Mouse (Mus musculus): ENCODE measurements around the gene Pank4. TPM values are rescaled to one million over a fixed set of nuclear protein-coding genes. Genes with fewer than 3 reads are reported as not detected.

The Pank4 gene
- polyA plus RNA-seq, 1 experiment from 2014 or later: 42.1 TPM

DNA sequence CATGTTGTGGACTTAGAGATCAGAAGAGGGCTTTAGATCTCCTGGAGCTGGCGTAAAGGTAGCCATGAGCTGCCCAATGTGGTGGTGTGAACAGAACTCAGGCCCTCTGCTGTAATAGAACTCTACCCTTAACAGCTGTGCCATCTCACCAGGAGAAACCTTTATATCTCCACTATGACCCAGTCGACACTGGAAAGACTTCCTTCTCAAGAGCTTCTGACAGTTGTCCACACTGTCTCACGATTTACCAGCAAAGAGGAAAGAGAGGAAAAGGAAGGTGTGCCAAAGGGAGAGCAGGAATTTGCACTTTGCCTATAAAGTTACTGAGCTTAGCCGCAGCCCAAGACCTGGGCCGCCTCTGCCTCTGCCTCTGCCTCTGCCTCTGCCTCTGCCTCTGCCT lies 22.1 kb upstream of the Pank4 start:
- no peaks in the 10 kb centered on the region for H3K36me3 ChIP-seq (ENCODE audit: control insufficient read depth, insufficient read depth, low read length)
- no peaks in the 10 kb centered on the region for H3K27me3 ChIP-seq (ENCODE audit: control insufficient read depth, insufficient read depth, low read depth, low read length)
- ATAC-seq: no peak
- no peak overlapping the region for H3K4me2 ChIP-seq (ENCODE audit: low read length)
- H3K9me3 ChIP-seq (replicated peaks; ENCODE audit: control insufficient read depth, low read length, poor library complexity, severe bottlenecking): no peaks in the 10 kb centered on the region
- H3K27ac ChIP-seq (ENCODE audit: low read length): no peak overlapping the region
- H3K4me1 ChIP-seq (ENCODE audit: control insufficient read depth, insufficient read depth, low read length): peaks cover 12% of the 10 kb centered on the region
- H3K9ac ChIP-seq (ENCODE audit: low read depth, low read length): no peak overlapping the region
- 97% methylated on average over 4 of the region's 5 CpGs for WGBS
- no peak overlapping the region for H3K4me3 ChIP-seq (ENCODE audit: low read depth, low read length)

GRCm38 (mm10) chr4:154942632-154943322 lies 21.1 kb upstream of the Pank4 start:
- 90% methylated on average over 10 of the region's 10 CpGs for WGBS
- ATAC-seq: no peak
- Histone ChIP-seq H3K9me3 (replicated peaks; ENCODE audit: control insufficient read depth, low read length, poor library complexity, severe bottlenecking) (no peaks in the 10 kb centered on the region), H3K36me3 (ENCODE audit: control insufficient read depth, insufficient read depth, low read length) (no peaks in the 10 kb centered on the region), H3K27ac (ENCODE audit: low read length) (no peak overlapping the region), H3K9ac (ENCODE audit: low read depth, low read length) (no peak overlapping the region), H3K27me3 (ENCODE audit: control insufficient read depth, insufficient read depth, low read depth, low read length) (no peaks in the 10 kb centered on the region), H3K4me1 (ENCODE audit: control insufficient read depth, insufficient read depth, low read length) (peaks cover 12% of the 10 kb centered on the region), H3K4me2 (ENCODE audit: low read length) (no peak overlapping the region), H3K4me3 (ENCODE audit: low read depth, low read length) (no peak overlapping the region)

DNA sequence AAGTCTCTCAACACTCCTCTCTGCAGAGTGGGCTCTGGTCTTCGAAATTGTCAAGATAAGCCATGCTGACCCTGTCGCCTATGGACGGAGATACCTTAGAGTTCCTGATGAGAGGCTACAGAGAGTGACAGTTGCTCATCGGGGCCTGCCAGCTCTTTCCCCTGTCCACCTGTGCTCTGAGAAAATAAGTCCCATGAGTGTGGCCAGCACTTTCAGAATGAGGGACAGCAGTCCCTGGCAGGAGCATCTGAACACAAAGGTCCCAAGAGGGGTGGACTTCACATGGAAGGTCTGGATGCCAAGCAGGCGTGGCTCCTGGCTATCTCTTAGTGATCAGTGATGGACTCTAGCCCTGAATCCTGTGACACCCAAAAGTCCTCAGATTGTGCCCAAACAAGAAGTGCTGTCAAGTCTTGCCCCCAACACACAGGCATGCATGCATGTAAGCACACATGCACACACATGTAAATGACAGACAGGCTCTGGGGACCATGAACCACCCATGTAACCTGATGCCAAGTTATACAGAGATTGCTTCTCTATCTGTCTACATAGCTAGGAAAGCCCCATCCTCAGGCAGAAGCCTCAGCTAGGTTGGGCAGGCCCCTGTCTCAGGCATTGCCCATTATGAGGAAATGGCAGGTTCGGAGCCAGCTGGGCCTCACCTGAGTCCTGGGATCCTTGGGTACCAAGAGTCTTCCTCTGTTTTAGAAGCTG lies 20.4 kb upstream of the Pank4 start:
- H3K4me1 ChIP-seq (ENCODE audit: control insufficient read depth, insufficient read depth, low read length): peaks cover 12% of the 10 kb centered on the region
- no peak overlapping the region for H3K4me2 ChIP-seq (ENCODE audit: low read length)
- H3K4me3 ChIP-seq (ENCODE audit: low read depth, low read length): no peak overlapping the region
- no peaks in the 10 kb centered on the region for H3K9me3 ChIP-seq (replicated peaks; ENCODE audit: control insufficient read depth, low read length, poor library complexity, severe bottlenecking)
- no peak overlapping the region for H3K9ac ChIP-seq (ENCODE audit: low read depth, low read length)
- no peaks in the 10 kb centered on the region for H3K36me3 ChIP-seq (ENCODE audit: control insufficient read depth, insufficient read depth, low read length)
- ATAC-seq: no peak
- no peak overlapping the region for H3K27ac ChIP-seq (ENCODE audit: low read length)
- no peaks in the 10 kb centered on the region for H3K27me3 ChIP-seq (ENCODE audit: control insufficient read depth, insufficient read depth, low read depth, low read length)
- 88% methylated on average over 6 of the region's 6 CpGs for WGBS

- Histone ChIP-seq H3K9ac (ENCODE audit: low read depth, low read length) (no peak overlapping the region), H3K4me1 (ENCODE audit: control insufficient read depth, insufficient read depth, low read length) (peaks cover 12% of the 10 kb centered on the region), H3K4me3 (ENCODE audit: low read depth, low read length) (no peak overlapping the region), H3K27me3 (ENCODE audit: control insufficient read depth, insufficient read depth, low read depth, low read length) (no peaks in the 10 kb centered on the region), H3K9me3 (replicated peaks; ENCODE audit: control insufficient read depth, low read length, poor library complexity, severe bottlenecking) (no peaks in the 10 kb centered on the region), H3K4me2 (ENCODE audit: low read length) (no peak overlapping the region), H3K36me3 (ENCODE audit: control insufficient read depth, insufficient read depth, low read length) (no peaks in the 10 kb centered on the region), H3K27ac (ENCODE audit: low read length) (no peak overlapping the region)
- 16% methylated on average over 2 of the region's 2 CpGs for WGBS
- ATAC-seq: peak; percentile 62; the same call in 1 of the 2 replicates
Measured at GRCm38 (mm10) chr4:154944121-154944590, 19.8 kb upstream of the Pank4 start.

DNA sequence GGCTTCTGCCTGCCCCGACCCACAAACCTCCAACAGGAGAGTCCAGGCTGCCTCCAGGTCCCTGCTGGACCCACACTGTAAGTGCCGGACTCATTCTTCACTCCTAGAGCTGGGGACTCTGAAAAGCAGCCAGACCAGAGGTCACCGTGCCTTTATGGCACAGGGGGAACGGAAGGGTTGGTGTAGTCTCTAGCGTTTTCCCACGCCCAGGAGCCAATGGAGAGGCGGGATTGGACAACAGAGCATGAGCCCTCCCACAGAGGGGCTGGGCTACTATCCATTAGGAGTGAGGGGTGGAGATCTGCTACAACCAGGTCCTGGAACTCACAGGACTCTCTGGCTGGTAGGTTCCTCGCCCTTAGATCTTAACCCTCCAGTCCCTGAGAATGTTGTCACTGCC lies 17.6 kb upstream of the Pank4 start:
- Histone ChIP-seq H3K36me3 (ENCODE audit: control insufficient read depth, insufficient read depth, low read length) (no peaks in the 10 kb centered on the region), H3K27me3 (ENCODE audit: control insufficient read depth, insufficient read depth, low read depth, low read length) (no peaks in the 10 kb centered on the region), H3K27ac (ENCODE audit: low read length) (peak overlapping the region; percentile 74), H3K9ac (ENCODE audit: low read depth, low read length) (peak overlapping the region; percentile 60), H3K9me3 (replicated peaks; ENCODE audit: control insufficient read depth, low read length, poor library complexity, severe bottlenecking) (no peaks in the 10 kb centered on the region), H3K4me2 (ENCODE audit: low read length) (peak overlapping the region; percentile 64), H3K4me1 (ENCODE audit: control insufficient read depth, insufficient read depth, low read length) (peaks cover 12% of the 10 kb centered on the region), H3K4me3 (ENCODE audit: low read depth, low read length) (peak overlapping the region; percentile 35)
- peak; percentile 83 for ATAC-seq
- WGBS: under 1% methylated on average over 8 of the region's 8 CpGs

- no peak overlapping the region for H3K4me2 ChIP-seq (ENCODE audit: low read length)
- WGBS: 35% methylated on average over 14 of the region's 14 CpGs
Measured at GRCm38 (mm10) chr4:154948066-154948939, 15.6 kb upstream of the Pank4 start.

DNA sequence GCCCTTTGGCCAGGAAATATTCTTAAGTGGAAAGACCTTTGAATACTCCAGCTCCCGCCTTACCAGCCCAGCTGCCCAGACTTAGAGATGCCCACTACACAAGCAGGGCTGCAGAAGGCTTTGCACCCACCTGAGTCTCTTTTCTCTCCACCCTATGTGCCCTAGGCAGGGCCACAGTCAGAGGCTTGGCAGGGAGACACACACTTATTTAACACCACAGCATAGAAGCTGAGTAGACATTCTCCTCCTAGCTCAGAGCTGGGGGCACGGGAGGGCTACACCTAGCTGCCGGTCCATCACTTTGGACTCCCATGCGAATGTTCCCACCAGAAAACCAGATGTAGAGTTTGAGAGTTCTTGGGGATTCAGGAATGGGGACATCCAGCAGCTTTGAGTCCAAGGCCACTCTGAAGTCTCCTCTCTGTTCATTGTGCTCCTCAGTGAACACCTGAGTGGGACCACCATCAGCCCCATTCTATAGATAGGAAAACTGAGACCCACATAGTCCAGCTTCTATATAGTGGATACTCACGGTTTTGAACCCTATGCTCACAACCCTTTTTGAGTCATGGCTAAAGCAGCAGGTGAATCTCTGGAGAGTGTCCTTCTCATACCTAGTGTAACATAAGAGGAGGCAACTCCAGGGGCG lies 14.9 kb upstream of the Pank4 start:
- Histone ChIP-seq H3K9ac (ENCODE audit: low read depth, low read length) (no peak overlapping the region), H3K27ac (ENCODE audit: low read length) (peak overlapping the region; percentile 76), H3K27me3 (ENCODE audit: control insufficient read depth, insufficient read depth, low read depth, low read length) (no peaks in the 10 kb centered on the region; the same call in 1 of the 2 replicates), H3K4me3 (ENCODE audit: low read depth, low read length) (0 out of 2 replicates have a peak overlapping the region, but pooled peaks have one; percentile 7), H3K9me3 (replicated peaks; ENCODE audit: control insufficient read depth, low read length, poor library complexity, severe bottlenecking) (no peaks in the 10 kb centered on the region), H3K4me1 (ENCODE audit: control insufficient read depth, insufficient read depth, low read length) (peaks cover 14% of the 10 kb centered on the region), H3K36me3 (ENCODE audit: control insufficient read depth, insufficient read depth, low read length) (no peaks in the 10 kb centered on the region), H3K4me2 (ENCODE audit: low read length) (0 out of 2 replicates have a peak overlapping the region, but pooled peaks have one; percentile 13)
- 33% methylated on average over 6 of the region's 6 CpGs for WGBS
- no peak for ATAC-seq

More at GRCm38 (mm10) chr4:154948066-154948939, 15.6 kb upstream of the Pank4 start:
- H3K4me1 ChIP-seq (ENCODE audit: control insufficient read depth, insufficient read depth, low read length): peaks cover 14% of the 10 kb centered on the region
- ATAC-seq: peak; percentile 69
- no peak overlapping the region for H3K9ac ChIP-seq (ENCODE audit: low read depth, low read length)
- H3K27me3 ChIP-seq (ENCODE audit: control insufficient read depth, insufficient read depth, low read depth, low read length): no peaks in the 10 kb centered on the region; the same call in 1 of the 2 replicates
- peak overlapping the region; percentile 76 for H3K27ac ChIP-seq (ENCODE audit: low read length)
- H3K36me3 ChIP-seq (ENCODE audit: control insufficient read depth, insufficient read depth, low read length): no peaks in the 10 kb centered on the region
- no peak overlapping the region for H3K4me3 ChIP-seq (ENCODE audit: low read depth, low read length)
- H3K9me3 ChIP-seq (replicated peaks; ENCODE audit: control insufficient read depth, low read length, poor library complexity, severe bottlenecking): no peaks in the 10 kb centered on the region

- Histone ChIP-seq H3K4me3 (ENCODE audit: low read depth, low read length) (0 out of 2 replicates have a peak overlapping the region, but pooled peaks have one; percentile 7), H3K9me3 (replicated peaks; ENCODE audit: control insufficient read depth, low read length, poor library complexity, severe bottlenecking) (no peaks in the 10 kb centered on the region)
Measured at GRCm38 (mm10) chr4:154949589-154949982, 14.3 kb upstream of the Pank4 start.

More at GRCm38 (mm10) chr4:154949589-154949982, 14.3 kb upstream of the Pank4 start:
- Histone ChIP-seq H3K27ac (ENCODE audit: low read length) (peak overlapping the region; percentile 76; the same call in 1 of the 2 replicates), H3K27me3 (ENCODE audit: control insufficient read depth, insufficient read depth, low read depth, low read length) (peaks cover under 1% of the 10 kb centered on the region; the same call in 1 of the 2 replicates), H3K9ac (ENCODE audit: low read depth, low read length) (no peak overlapping the region), H3K36me3 (ENCODE audit: control insufficient read depth, insufficient read depth, low read length) (no peaks in the 10 kb centered on the region), H3K4me1 (ENCODE audit: control insufficient read depth, insufficient read depth, low read length) (peaks cover 14% of the 10 kb centered on the region), H3K4me2 (ENCODE audit: low read length) (peak overlapping the region; percentile 13; the same call in 1 of the 2 replicates)
- ATAC-seq: no peak
- 4% methylated on average over 16 of the region's 16 CpGs for WGBS

All from midbrain, embryonic 16.5 days (tissue).